Mouse (Mus musculus) heart, postnatal 10 days (tissue): Measurements from ENCODE around the gene Tsc22d4. TPM values are rescaled to one million over a fixed set of nuclear protein-coding genes. Genes with fewer than 3 reads are reported as not detected.

Source experiments
- DNase-seq, 2 experiments: peaks; one replicate each; pipeline ENCODE4 v3.0.0; 2021
- intact Hi-C: fragments of 180-260 bp; cut with DNase I; formaldehyde crosslinking; loops from one replicate; pipeline ENCODE4 v1.15.1; 2025
- total RNA-seq, 2 experiments: library from RNA; stranded (reverse); gene quantifications; 2 replicates each; pipeline ENCODE4 v1.2.3; 2021

Tsc22d4 gene
- total RNA-seq, 2 experiments from 2014 or later, result 279 to 287 TPM

DNA sequence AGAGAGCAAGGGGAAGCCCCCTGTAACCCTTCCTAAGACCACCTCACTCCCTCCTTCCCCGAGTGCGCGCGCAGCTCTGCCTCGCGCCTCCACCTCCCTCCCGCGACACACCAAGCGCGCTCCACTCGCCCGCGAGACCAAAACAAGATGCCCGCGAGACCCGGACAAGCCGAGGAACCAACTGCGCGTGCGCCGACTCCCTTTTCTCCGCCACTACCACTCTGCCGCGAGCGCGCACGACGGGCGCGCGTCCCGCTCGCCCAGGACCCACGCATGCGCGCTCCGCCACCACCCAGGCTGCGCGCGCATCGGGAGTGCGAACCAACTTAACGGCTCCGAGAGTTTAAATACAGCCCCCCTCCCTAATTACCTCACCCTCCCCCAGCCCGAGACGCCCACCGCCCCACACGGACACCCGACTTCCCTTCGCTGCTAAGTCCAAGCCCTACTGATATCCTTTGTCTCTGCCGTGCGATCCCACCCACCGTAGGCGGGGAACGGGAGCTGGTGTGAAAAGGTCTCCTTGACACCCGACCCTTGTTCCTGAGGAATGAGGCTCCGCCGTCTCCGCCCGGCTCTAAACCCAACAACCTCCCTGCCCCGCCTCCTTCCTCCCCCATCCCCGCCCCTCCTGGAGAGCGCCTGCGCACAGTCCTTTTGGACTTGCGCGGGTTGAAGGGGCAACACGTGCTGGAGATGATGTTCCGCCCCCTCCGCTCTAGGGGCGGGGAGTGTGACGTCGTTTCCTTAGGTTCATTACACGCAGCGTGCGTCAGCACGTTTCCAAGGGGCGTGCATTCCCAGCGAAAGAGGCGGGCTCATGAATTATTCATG lies 40.8 kb downstream of the Tsc22d4 start:
- intact Hi-C loops, result loop anchor here (10.0 kb wide), 1 partner anchor 378 kb away; the partner anchor contains the start of gene Cops6
- DNase-seq, result peak; percentile 99 to 100

DNA sequence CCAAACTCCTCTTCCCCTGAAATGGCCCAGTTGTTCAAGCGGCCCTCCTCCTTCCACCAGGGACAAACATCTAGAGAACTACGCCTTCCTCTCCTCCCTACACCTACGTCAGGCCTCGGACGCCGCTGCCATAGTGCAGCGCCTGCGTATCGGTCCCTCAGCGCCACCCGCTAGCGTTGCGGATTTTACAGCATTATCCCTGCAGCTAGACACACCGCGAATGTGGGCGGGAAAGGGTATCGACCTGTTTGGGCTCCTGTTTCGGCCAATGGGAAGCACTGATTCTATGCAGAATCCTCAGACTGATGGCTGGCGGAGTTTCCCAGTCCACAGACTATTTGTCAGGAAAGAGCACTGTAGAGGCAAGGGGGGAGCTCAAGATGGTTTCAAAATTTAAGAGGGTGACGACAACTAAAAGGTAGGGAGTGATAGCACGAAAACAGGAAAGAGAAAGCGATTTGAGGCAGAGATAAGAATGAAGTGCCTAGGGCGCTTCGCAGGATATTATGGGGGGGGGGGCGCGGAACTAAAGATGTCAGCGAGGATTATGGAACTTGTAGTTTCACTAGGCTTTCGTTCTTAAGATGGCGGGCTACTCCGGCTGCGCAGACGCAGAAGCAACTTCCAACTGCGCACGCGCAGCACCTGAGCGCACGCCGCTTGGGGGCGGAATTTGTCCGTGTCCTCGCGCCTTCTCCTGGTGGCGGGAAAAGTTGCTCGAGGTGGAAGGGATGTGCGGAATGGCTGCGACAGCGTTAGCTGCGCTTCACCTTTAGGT lies 41.8 kb downstream of the Tsc22d4 start, which contains the start of the genes Mepce and Zcwpw1:
TSS of gene Mepce (minus strand) at position 505 of the 778 bp plus-strand sequence.
TSS of gene Zcwpw1 (plus strand) at position 648 of the 778 bp plus-strand sequence.
- peak; percentile 97 to 98 for DNase-seq
- intact Hi-C loops, result loop anchor here (10.0 kb wide), 1 partner anchor 377 kb away; the partner anchor contains the start of gene Cops6

DNA sequence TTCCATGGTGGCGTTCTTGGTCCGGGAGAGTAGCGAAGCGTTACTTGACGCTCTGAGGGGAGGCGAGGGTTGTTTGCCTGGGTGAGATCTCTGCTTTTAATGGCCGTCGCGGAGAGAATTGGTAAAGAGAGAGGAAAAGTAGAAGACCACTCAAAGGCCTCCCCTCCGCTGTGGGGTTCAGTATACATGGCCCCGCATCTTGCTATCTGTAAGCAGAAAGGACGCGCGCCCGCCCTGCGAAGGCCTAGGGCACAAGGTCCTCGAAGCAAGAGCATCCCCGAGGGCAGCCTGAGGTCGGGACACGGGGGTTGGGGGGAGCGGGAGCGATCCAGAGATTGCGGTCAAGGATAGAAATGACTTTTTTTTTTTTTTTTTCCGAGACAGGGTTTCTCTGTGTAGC lies 42.6 kb downstream of the Tsc22d4 start:
- intact Hi-C loops, result loop anchor here (10.0 kb wide), 1 partner anchor 377 kb away; the partner anchor contains the start of gene Cops6
- DNase-seq, result no peak

DNA sequence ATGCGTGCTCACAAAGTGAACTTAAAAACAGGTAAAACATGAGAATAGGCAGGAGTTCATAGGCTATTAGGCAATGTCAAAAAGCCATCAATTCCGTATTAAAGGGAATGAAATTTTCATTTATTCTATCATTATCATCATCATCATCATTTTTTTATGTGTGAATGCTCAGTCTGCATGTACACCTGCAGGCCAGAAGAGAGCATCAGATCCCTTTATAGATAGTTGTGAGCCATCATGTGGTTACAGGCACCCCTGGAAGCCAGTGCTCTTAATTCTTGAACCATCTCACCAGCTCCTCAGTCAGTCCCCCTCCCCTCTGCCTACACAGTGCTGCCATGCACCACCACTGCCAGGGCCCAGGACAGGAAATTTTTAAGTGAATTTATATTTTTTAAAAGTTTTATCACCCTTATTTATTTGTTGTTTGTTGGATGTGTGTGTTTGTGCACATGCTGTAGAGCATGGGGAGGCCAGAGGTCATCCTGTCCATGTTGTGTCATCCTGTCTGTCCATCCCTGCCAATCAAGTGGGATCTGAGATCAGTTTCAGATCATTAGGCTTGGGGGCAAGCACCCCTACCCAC lies 43.5 kb downstream of the Tsc22d4 start:
- DNase-seq, result no peak
- intact Hi-C loops, result loop anchor here (10.0 kb wide), 1 partner anchor 376 kb away; the partner anchor contains the start of gene Cops6

DNA sequence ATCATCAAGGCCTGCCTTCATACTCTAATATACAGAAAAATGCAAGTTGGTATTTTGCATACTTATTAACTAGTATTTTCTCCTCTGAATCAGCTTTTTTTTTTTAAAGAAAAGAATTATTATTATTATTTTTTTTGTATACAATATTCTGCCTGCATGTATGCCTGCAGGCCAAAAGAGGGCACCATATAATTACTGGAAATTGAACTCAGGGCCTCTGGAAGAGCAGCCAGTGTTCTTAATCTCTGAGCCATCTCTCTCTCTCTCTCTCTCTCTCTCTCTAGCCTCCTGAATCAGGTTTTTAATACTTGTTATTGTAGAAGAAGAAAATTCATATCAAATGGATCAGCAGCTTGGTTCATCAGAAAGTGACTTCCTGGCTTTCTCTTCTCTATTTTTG lies 46.0 kb downstream of the Tsc22d4 start:
- DNase-seq, result no peak
- intact Hi-C loops, result loop anchor here (2.0 to 5.0 kb wide), 3 partner anchors 41 to 161 kb away; no protein-coding TSS in a partner anchor

DNA sequence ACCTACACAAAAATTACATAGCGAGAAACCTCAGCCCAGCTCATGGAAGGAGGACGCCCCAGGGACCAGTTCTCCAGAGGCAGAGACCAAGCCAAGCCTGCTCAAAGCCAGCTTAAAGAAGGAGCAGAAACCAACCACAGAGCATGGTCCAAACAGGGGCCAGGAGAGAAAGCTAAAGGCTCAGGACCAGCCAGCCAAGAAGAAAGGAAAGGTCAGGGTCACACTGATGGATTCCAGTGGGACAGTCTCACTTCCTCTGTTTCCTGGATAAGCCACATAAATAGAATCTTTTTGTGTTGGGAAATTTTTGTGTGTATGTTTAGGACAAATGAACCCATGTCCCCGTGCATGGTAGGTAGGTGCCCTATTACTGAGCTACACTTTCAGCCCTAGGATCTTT lies 51.1 kb downstream of the Tsc22d4 start:
- intact Hi-C loops, result no loop called here
- no peak for DNase-seq

DNA sequence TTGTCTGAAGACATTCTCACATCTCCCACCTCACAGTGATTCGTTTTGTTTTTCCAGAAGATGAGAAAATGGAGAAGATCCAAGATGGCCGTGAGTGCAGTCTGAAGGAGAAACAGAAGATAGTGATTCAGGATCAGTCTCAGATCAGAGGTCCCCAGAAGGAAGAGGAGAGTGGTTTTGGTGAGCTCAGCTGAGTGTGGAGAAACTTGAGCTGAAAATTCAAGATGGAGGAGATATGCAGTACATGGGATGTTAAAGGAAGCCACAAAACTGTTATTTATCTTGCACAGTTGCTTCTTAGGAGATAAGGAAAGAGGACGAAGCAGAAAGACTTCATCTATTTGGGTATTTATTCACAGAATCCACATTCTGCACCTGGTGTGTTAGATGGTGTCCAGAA lies 55.4 kb downstream of the Tsc22d4 start:
- intact Hi-C loops, result no loop called here
- DNase-seq, result no peak

DNA sequence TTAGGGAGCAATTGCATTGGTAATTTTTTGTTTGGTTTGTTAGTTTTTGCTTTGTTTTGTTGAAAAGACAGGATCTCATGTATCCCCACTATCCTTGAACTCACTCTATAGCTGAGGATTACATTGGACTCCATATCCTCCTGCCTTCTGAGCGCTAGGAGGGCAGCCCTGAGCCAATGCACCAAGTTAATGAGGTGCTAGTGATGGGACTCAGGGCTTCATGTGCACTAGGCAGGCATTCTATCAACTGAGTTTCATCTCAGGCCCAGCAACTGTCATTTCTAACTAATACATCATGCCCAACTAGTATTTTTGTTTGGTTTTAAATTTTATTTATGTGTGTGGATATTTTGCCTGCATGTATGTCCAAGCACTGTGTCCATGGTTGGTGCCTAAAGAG lies 60.6 kb downstream of the Tsc22d4 start:
- intact Hi-C loops, result loop anchor here (5.0 kb wide), 1 partner anchor 151 kb away; no protein-coding TSS in a partner anchor
- DNase-seq, result no peak

DNA sequence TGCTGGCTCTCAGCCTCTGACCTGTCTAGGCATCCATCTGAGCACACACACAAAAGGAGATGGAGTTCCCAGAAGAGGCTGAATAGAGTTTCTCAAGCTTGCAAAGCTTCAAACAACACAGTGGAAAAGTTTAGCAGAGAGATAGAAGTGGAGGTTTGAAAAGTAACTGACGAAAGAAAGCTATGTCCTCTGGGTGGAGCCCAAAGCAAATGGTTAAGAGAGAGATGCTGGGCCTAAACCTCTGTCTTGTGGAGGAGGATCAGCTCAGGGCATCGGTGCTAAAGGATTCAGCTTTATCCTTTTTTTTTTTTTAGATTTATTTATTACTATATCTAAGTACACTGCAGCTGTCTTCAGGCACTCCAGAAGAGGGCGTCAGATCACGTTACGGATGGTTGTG lies 62.8 kb downstream of the Tsc22d4 start:
- DNase-seq, result no peak
- intact Hi-C loops, result loop anchor here (5.0 kb wide), 1 partner anchor 149 kb away; no protein-coding TSS in a partner anchor

DNA sequence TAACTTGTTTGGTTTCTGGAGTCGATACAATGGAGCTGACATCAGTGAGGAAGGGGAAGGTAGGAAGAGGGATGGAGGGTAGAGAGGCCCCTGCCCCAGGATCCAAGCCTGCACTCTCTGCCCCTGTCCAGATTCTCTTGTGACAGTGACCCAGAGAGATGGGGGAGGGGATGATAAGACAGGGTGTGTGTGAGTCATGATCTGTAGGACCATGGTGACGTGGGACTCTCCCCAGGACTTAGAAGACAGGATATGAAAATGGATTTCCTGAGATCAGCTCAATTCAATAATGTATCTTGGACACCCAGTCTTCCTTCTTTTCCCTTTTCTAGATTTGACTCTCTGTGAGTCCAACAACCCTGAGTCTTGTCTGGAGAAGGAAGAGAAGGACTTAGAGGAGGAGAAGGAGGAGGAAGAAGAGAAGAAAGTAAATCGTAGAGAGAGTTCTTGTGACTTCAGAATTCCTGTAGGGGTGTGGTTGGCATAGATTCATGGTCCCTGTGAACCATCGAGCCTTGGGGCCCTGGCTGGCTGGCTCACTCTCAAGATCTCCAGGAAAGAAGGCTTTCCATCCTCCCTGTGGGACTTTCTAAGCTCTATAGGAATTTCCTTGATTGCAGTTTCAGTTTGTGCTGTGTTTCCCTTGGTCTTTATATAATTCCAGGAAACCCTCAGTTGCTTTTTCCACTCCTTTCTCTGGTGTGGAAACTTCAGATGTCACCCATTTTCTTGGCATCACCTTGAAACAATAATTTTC lies 72.1 kb downstream of the Tsc22d4 start:
- no peak for DNase-seq

More for the DNA sequence above, 72.1 kb downstream of the Tsc22d4 start:
- intact Hi-C loops, result no loop called here

Other genes with a start within 250 kb of the Tsc22d4 start
- 10 to 100 TPM; 16.6 to 19.2 TPM for gene Pop7, start 243.2 kb upstream of the Tsc22d4 start, total RNA-seq
- gene Gigyf1, start 227.2 kb upstream of the Tsc22d4 start, total RNA-seq, result 10 to 100 TPM; 29.6 to 33.8 TPM
- gene Epo, start 212.5 kb upstream of the Tsc22d4 start, total RNA-seq, result not detected
- 100 to 1,000 TPM; 481 to 484 TPM for gene Gnb2, start 212.2 kb upstream of the Tsc22d4 start, total RNA-seq
- gene Actl6b, start 192.2 kb upstream of the Tsc22d4 start, total RNA-seq, result not detected
- not detected for gene Tfr2, start 175.9 kb upstream of the Tsc22d4 start, total RNA-seq
- 10 to 100 TPM; 25.1 to 31.4 TPM for gene Mospd3, start 144.7 kb upstream of the Tsc22d4 start, total RNA-seq
- gene Pcolce, start 131.9 kb upstream of the Tsc22d4 start, total RNA-seq, result 100 to 1,000 TPM; 127 to 142 TPM
- under 1 TPM; 0.20 to 0.29 TPM for gene Fbxo24, start 116.7 kb upstream of the Tsc22d4 start, total RNA-seq
- gene Lrch4, start 116.6 kb upstream of the Tsc22d4 start, total RNA-seq, result 10 to 100 TPM; 20.2 to 21.7 TPM
- gene Gm20605, start 116.6 kb upstream of the Tsc22d4 start, total RNA-seq, result 1 to 10 TPM; 5.0 to 5.9 TPM
- gene Sap25, start 104.4 kb upstream of the Tsc22d4 start, total RNA-seq, result 1 to 10 TPM; 3.2 to 3.9 TPM
- gene Irs3, start 100.0 kb upstream of the Tsc22d4 start, total RNA-seq, result under 1 TPM; 0.24 to 0.35 TPM
- 10 to 100 TPM; 11.8 to 14.0 TPM for gene Agfg2, start 61.0 kb upstream of the Tsc22d4 start, total RNA-seq
- 1 to 10 TPM; 1.6 to 1.7 TPM for gene Nyap1, start 4.1 kb upstream of the Tsc22d4 start, total RNA-seq
- gene Ppp1r35, start 33.1 kb downstream of the Tsc22d4 start, total RNA-seq, result 10 to 100 TPM; 13.4 to 17.4 TPM
- gene Mepce, start 41.9 kb downstream of the Tsc22d4 start, total RNA-seq, result 10 to 100 TPM; 26.2 to 41.3 TPM
- 1 to 10 TPM; 2.8 to 3.1 TPM for gene Zcwpw1, start 42.1 kb downstream of the Tsc22d4 start, total RNA-seq
- gene Pilra, start 90.6 kb downstream of the Tsc22d4 start, total RNA-seq, result 1 to 10 TPM; 1.1 to 1.8 TPM
- gene Pilrb1, start 112.4 kb downstream of the Tsc22d4 start, total RNA-seq, result under 1 TPM; 0.74 to 0.84 TPM
- gene Pilrb2, start 126.1 kb downstream of the Tsc22d4 start, total RNA-seq, result under 1 TPM; 0.17 to 0.26 TPM
- under 1 TPM; 0.17 to 0.22 TPM for gene Cyp3a13, start 175.9 kb downstream of the Tsc22d4 start, total RNA-seq
- under 1 TPM; 0.34 to 0.37 TPM for gene Gjc3, start 217.4 kb downstream of the Tsc22d4 start, total RNA-seq
- not detected for gene Azgp1, start 235.8 kb downstream of the Tsc22d4 start, total RNA-seq